Mouse (Mus musculus): ENCODE data around the gene Ano6. TPM values are rescaled to one million over a fixed set of nuclear protein-coding genes. Genes with fewer than 3 reads are reported as not detected.

Gene Ano6
- polyA plus RNA-seq, 1 experiment = 63.1 TPM

DNA sequence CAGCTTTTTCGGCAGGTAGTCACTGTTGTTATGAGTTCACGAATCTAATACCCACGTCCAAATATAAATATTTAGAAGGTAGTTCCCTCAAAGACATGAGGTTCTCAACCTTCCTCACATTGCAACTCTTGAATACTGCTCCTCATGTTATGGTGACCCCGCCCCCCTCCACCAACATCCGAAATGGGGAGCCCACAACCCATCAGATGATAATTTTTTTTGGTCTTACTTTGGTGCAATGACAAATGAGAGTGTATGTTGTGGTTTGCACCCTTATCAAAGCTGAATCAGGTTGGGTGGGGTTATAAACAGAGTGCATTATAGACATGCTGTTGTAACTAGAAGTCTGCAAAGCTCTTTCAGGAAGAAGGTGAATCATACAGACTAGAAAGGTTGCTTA, 99.7 kb downstream of the Ano6 start:
- Histone ChIP-seq H3K4me1 (ENCODE audit: control insufficient read depth, insufficient read depth, low read length) (peaks cover 14% of the 10 kb centered on the region), H3K4me3 (replicated peaks; ENCODE audit: extremely low read depth, low read depth, low read length) (no peak overlapping the region)
- no peak for DNase-seq
- no peak for TF ChIP-seq CTCF (IDR thresholded peaks at IDR 0.05; ENCODE audit: insufficient read depth, low read length)
- TF ChIP-seq POLR2A (IDR thresholded peaks at IDR 0.05; ENCODE audit: borderline replicate concordance, extremely low read depth, low read depth, low read length) = no peak
- WGBS = 61% methylated on average over 5 of the region's 5 CpGs

DNA sequence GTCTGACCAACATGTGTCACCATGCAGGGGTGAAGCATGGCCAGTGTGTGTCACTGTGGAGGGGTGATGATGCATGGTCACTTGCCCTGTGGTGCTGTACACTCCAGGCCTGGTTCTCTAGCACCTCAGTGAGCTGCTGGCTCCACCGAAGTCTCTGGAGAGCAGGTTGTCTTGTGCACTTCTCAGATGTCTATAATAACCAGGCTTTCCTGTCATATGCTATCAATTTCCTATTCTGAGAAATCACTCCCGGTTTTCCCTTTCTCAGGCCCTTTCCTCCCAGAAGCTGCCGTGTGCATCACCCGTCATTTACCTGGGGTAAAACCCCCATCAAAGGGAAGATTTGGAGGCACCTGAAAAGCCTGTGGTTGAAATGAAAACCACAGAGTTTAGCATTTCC, 101.5 kb downstream of the Ano6 start:
- Histone ChIP-seq H3K4me1 (ENCODE audit: control insufficient read depth, insufficient read depth, low read length) (peaks cover 8% of the 10 kb centered on the region), H3K4me3 (replicated peaks; ENCODE audit: extremely low read depth, low read depth, low read length) (no peak overlapping the region)
- TF ChIP-seq CTCF (IDR thresholded peaks at IDR 0.05; ENCODE audit: insufficient read depth, low read length) = no peak
- no peak for TF ChIP-seq POLR2A (IDR thresholded peaks at IDR 0.05; ENCODE audit: borderline replicate concordance, extremely low read depth, low read depth, low read length)
- 72% methylated on average over 4 of the region's 4 CpGs for WGBS
- no peak for DNase-seq

DNA sequence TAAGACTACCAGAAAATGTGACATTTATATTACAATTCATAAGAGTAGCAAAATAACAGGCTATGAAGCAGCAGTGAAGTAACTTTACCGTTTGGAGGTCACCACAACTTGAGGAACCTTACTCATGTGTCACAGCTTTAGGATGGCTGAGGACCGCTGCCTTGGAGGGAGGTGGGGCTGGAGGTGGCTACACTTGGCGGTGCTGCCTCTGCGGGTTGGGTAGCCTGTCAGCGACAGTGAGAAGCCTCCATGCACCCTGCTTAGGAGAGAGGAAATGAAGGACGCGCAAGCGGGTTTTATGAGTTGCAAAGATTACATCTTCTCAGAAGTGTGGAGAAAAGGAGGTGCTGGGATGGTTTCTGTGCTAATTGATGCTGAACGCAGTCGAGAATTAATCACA, 102.3 kb downstream of the Ano6 start:
- no peak for TF ChIP-seq POLR2A (IDR thresholded peaks at IDR 0.05; ENCODE audit: borderline replicate concordance, extremely low read depth, low read depth, low read length)
- no peak for TF ChIP-seq CTCF (IDR thresholded peaks at IDR 0.05; ENCODE audit: insufficient read depth, low read length)
- Histone ChIP-seq H3K4me3 (replicated peaks; ENCODE audit: extremely low read depth, low read depth, low read length) (no peak overlapping the region), H3K4me1 (ENCODE audit: control insufficient read depth, insufficient read depth, low read length) (peaks cover 4% of the 10 kb centered on the region; the same call in 1 of the 2 replicates)
- DNase-seq = no peak
- 73% methylated on average over 10 of the region's 10 CpGs for WGBS

DNA sequence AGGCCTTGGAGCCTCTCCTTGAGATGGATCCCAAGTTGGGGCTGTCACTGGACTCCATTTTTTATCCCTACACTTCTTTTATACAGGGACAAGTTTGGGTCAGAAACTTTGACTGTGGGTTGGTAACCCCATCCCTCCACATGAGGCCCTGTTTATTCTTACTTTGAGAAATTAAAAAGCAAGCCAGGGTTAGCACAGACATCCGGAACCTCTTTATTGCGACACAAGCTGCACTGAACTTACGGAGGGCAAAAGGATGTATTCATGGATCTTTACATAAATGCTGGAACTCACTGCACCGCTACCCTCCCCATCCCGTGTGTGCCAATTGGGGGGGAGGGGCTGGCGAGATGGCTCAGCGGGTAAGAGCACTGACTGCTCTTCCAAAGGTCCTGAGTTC, 105.1 kb downstream of the Ano6 start:
- WGBS = 84% methylated on average over 7 of the region's 7 CpGs
- H3K4me1 ChIP-seq (ENCODE audit: control insufficient read depth, insufficient read depth, low read length) = no peaks in the 10 kb centered on the region
- TF ChIP-seq POLR2A (IDR thresholded peaks at IDR 0.05; ENCODE audit: borderline replicate concordance, extremely low read depth, low read depth, low read length) = no peak
- no peak for TF ChIP-seq CTCF (IDR thresholded peaks at IDR 0.05; ENCODE audit: insufficient read depth, low read length)
- H3K4me3 ChIP-seq (replicated peaks; ENCODE audit: extremely low read depth, low read depth, low read length) = no peak overlapping the region
- DNase-seq = no peak

DNA sequence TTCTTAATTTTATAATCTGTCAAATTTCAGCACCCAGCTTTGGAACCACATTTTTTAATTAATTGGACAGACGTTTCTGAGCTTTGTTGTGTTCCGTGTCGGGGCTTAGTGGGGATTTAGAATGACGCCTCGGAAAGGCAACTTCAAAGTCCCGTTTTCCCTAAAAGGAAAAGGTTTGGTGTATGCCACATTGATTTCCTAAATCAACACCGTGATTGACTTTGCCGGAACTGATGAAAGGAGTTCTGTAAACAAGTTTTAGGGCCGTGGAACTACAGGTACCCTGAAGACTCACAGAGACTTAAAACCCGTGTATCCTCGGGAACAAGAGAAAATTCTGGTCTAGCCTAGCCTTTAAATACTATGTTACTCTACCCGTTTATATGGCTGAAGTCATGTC, 107.0 kb downstream of the Ano6 start:
- no peak for DNase-seq
- no peak overlapping the region for H3K4me3 ChIP-seq (replicated peaks; ENCODE audit: extremely low read depth, low read depth, low read length)
- 73% methylated on average over 12 of the region's 12 CpGs for WGBS
- H3K4me1 ChIP-seq (ENCODE audit: control insufficient read depth, insufficient read depth, low read length) = no peaks in the 10 kb centered on the region
- no peak for TF ChIP-seq CTCF (IDR thresholded peaks at IDR 0.05; ENCODE audit: insufficient read depth, low read length)
- no peak for TF ChIP-seq POLR2A (IDR thresholded peaks at IDR 0.05; ENCODE audit: borderline replicate concordance, extremely low read depth, low read depth, low read length)

DNA sequence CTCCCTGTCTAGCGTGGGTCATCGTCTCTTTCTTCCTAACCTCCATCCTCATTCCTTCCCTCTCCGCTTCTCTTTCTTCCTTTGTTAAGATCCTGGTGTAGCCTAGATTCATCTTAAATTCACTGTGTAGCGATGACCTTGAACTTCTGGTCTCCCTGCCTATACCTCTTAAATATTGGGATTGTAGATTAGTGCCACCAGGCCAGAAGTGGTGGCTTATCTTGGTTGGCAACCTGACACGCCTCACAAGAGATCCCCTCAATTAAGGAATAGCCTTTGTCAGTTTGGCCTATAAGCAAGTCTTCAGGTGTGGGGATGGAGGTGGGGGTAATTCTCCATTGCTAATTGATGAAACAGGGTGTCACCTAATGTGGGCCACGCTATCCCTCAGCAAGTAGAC, 107.8 kb downstream of the Ano6 start:
- Histone ChIP-seq H3K4me1 (ENCODE audit: control insufficient read depth, insufficient read depth, low read length) (no peaks in the 10 kb centered on the region), H3K4me3 (replicated peaks; ENCODE audit: extremely low read depth, low read depth, low read length) (no peak overlapping the region)
- 97% methylated on average over 6 of the region's 6 CpGs for WGBS
- TF ChIP-seq POLR2A (IDR thresholded peaks at IDR 0.05; ENCODE audit: borderline replicate concordance, extremely low read depth, low read depth, low read length) (no peak), CTCF (IDR thresholded peaks at IDR 0.05; ENCODE audit: insufficient read depth, low read length) (no peak)
- no peak for DNase-seq

DNA sequence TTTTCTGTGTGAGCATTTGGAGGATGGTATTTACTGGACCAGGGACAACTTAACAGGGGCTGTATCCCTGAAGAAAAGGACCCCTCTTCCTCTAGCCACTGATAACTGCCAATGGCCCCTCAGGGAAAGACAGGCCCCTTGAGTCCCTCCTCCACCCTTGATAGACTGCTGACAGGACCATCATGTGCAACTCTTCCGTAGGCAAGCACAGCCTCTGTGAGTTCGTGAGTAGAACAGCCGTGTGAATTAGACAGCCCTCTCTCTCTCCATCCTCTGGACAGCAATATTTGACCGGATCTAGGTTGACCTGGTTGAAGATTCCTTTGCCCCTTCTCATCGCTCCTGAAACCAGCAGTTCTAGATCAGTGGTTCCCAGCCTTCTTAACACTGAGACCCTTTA, 111.8 kb downstream of the Ano6 start:
- 84% methylated on average over 5 of the region's 5 CpGs for WGBS
- DNase-seq = no peak
- no peak overlapping the region for H3K4me3 ChIP-seq (replicated peaks; ENCODE audit: extremely low read depth, low read depth, low read length)
- peaks cover 19% of the 10 kb centered on the region for H3K4me1 ChIP-seq (ENCODE audit: control insufficient read depth, insufficient read depth, low read length)
- TF ChIP-seq CTCF (IDR thresholded peaks at IDR 0.05; ENCODE audit: insufficient read depth, low read length) (no peak), POLR2A (IDR thresholded peaks at IDR 0.05; ENCODE audit: borderline replicate concordance, extremely low read depth, low read depth, low read length) (no peak)

DNA sequence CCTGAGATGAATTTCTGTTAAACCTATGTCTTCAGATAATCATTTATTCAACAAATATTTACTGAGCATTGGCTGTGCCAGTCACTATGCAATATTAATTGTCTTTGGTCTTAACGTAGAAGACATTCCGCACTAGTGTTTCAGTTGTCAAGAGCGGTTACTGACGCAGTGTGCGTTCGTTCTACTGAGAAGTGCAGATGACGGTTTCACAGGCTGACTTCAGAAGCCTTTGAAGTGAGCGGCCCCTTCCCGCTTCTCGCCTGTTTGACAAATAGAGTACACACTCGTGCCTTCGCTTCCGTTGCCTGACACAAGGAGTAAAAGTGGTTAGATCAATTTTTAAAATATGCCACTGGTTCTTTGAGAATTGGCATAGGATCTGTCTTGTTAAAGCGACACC, 113.6 kb downstream of the Ano6 start:
- TF ChIP-seq CTCF (IDR thresholded peaks at IDR 0.05; ENCODE audit: insufficient read depth, low read length) (no peak), POLR2A (IDR thresholded peaks at IDR 0.05; ENCODE audit: borderline replicate concordance, extremely low read depth, low read depth, low read length) (no peak)
- DNase-seq = no peak
- 54% methylated on average over 14 of the region's 14 CpGs for whole genome bisulfite sequencing
- H3K4me1 ChIP-seq (ENCODE audit: control insufficient read depth, insufficient read depth, low read length) = peaks cover 23% of the 10 kb centered on the region
- no peak overlapping the region for H3K4me3 ChIP-seq (replicated peaks; ENCODE audit: extremely low read depth, low read depth, low read length)

DNA sequence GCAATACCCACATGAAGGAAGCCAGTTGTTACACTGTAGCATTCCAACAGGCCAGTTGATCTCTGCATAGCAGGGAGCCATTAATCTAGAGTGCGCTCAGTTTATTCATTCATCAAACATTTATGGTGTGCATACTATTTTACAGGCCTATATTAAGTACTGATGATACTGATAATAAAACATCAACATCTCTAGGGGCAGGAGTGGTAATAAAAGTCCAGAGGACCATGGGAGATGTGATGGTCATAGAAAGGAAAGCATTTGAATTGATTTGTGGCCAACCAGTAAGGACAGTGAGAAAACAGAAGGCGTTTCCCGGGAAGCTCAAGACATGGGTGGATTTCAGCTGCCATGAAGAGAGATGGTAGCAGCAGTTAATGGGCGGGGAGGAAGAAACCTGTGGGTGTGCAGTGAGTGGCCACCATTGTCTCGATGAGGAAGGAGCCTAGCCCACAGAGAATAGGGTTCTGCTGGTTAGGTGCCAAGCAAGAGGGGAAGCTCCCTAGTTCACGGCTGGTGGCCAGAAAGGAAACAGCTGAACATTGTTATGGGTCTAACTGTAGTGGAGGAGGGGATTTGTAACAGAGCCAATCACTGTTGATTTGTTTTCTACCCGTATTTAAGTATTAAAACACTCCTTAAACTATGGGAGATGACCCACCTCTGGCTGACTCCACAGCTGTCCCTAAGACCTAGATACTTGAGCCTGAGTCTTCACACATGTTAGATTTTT, 115.5 kb downstream of the Ano6 start:
- no peak for TF ChIP-seq POLR2A (IDR thresholded peaks at IDR 0.05; ENCODE audit: borderline replicate concordance, extremely low read depth, low read depth, low read length)
- no peak for TF ChIP-seq CTCF (IDR thresholded peaks at IDR 0.05; ENCODE audit: insufficient read depth, low read length)
- Histone ChIP-seq H3K4me3 (replicated peaks; ENCODE audit: extremely low read depth, low read depth, low read length) (no peak overlapping the region), H3K4me1 (ENCODE audit: control insufficient read depth, insufficient read depth, low read length) (peaks cover 27% of the 10 kb centered on the region)
- 26% methylated on average over 7 of the region's 7 CpGs for WGBS
- DNase-seq = peak; percentile 42

DNA sequence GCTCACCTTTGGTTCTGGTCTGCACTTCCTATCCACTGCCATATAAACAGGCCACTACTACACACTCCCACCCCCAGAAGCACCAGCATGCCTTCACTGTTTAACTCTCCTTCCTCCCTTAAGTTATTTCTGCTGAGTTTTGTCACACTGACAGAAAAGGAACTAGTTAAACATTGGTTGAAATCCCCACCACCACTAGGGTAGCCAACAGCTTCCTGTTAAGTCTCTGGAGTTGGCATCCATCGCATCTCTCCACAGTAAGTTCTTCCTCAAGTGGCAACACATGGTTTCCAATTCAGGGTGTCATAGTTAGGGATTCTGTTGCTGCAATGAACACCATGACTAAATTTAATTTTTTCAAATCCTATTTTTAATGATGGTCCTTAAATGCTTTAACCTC, 116.2 kb downstream of the Ano6 start:
- no peak for TF ChIP-seq CTCF (IDR thresholded peaks at IDR 0.05; ENCODE audit: insufficient read depth, low read length)
- DNase-seq = no peak
- H3K4me3 ChIP-seq (replicated peaks; ENCODE audit: extremely low read depth, low read depth, low read length) = no peak overlapping the region
- 36% methylated on average over 1 of the region's 1 CpGs for WGBS
- peaks cover 27% of the 10 kb centered on the region for H3K4me1 ChIP-seq (ENCODE audit: control insufficient read depth, insufficient read depth, low read length)
